Mouse (Mus musculus): ENCODE measurements at regions not wholly inside any gene's neighbourhood (a gene's known extent, or its start where the extent isn't known, plus 50 kb on each side); places are given as distances from the start of the nearest gene placed in this dataset.
A peak's percentile ranks its signal among the peaks of the same experiment; 100 is the strongest.

DNA sequence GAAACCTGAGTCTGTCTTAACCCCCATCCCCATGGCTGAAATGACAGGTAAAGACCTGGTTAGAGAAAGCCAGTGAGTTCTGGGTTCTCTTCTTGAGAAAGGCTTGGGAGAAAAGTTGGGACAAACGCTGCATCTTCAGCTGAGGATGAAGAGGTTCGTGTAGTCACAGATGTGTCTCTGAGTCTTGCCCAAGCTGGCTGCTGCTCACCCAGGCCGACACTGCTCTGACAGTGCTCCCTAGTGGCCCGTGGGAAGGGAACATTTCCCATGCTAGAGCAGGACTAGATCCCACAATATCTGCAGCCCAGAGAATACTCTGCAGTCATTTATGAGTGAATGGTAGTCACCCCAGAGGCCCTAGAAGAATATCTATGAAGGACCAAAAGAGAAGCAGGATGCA lies 165.3 kb downstream of the Cemip2 start:
- peaks cover 0 to 4% of the 10 kb centered on the region in 2 experiments; a peak in 1 of 4 replicates for H3K4me1 ChIP-seq (ENCODE audit: control insufficient read depth in 1 of 2, insufficient read depth in 2 of 2, low read length in 2 of 2)
- no peak for DNase-seq (ENCODE audit: low read depth, low spot score)
- no peak overlapping the region for H3K4me3 ChIP-seq (ENCODE audit: control insufficient read depth in 1 of 2, insufficient read depth in 1 of 2, low read depth in 2 of 2, low read length in 2 of 2)
- H3K36me3 ChIP-seq (ENCODE audit: control insufficient read depth in 1 of 2, insufficient read depth in 2 of 2, low read length in 2 of 2): no peaks in the 10 kb centered on the region
- no peaks in the 10 kb centered on the region for H3K79me2 ChIP-seq (ENCODE audit: control insufficient read depth, insufficient read depth, low read length, poor library complexity)
- H3K9ac ChIP-seq (ENCODE audit: control insufficient read depth, low read depth, low read length, poor library complexity, severe bottlenecking): no peak overlapping the region
- no peaks in the 10 kb centered on the region for H3K27me3 ChIP-seq (ENCODE audit: control insufficient read depth in 1 of 2, insufficient read depth in 2 of 2, low read length in 2 of 2)
- H3K9me3 ChIP-seq (replicated peaks; ENCODE audit: insufficient read depth, low read length): no peaks in the 10 kb centered on the region
- H3K27ac ChIP-seq (ENCODE audit: control insufficient read depth, low read depth, low read length): no peak overlapping the region
- no peak for TF ChIP-seq USF2 (IDR thresholded peaks at IDR 0.05; ENCODE audit: borderline replicate concordance in 1 of 2, insufficient read depth in 1 of 2, low read depth in 1 of 2, low read length in 2 of 2)
- TF ChIP-seq RCOR1 (IDR thresholded peaks at IDR 0.05; ENCODE audit: low read depth, low read length): no peak
- no peak for TF ChIP-seq JUND (IDR thresholded peaks at IDR 0.05; ENCODE audit: low read depth, low read length)
- no peak for TF ChIP-seq ZC3H11A (IDR thresholded peaks at IDR 0.05; ENCODE audit: low read depth, low read length)
- no peak for TF ChIP-seq MAZ (IDR thresholded peaks at IDR 0.05; ENCODE audit: low read depth, low read length)
- TF ChIP-seq MAX (IDR thresholded peaks at IDR 0.05; ENCODE audit: low read length): no peak
- peak; percentile 43 for TF ChIP-seq SMC3 (IDR thresholded peaks at IDR 0.05; ENCODE audit: low read depth, low read length)
- TF ChIP-seq EP300 (IDR thresholded peaks at IDR 0.05; ENCODE audit: low read depth in 1 of 2, low read length in 2 of 2): no peak
- no peak for TF ChIP-seq ZKSCAN1 (IDR thresholded peaks at IDR 0.05; ENCODE audit: low read depth, low read length)
- no peak for TF ChIP-seq POLR2A (IDR thresholded peaks at IDR 0.05; ENCODE audit: control insufficient read depth in 1 of 2, insufficient read depth in 1 of 2, low read depth in 1 of 2, low read length in 2 of 2, poor library complexity in 1 of 2)
- no peak for TF ChIP-seq TAL1 (IDR thresholded peaks at IDR 0.05; ENCODE audit: low read length)
- peak; percentile 29 for TF ChIP-seq RAD21 (IDR thresholded peaks at IDR 0.05; ENCODE audit: low read depth, low read length)
- peak in 2 of 3 experiments; percentile 20 to 33; a peak in 3 of 6 replicates for TF ChIP-seq CTCF (IDR thresholded peaks at IDR 0.05 in 2 of 3, conservative IDR thresholded peaks at IDR 0.05 in 1 of 3; ENCODE audit: control insufficient read depth in 1 of 3, insufficient read depth in 1 of 3, low read depth in 2 of 3, low read length in 3 of 3, poor library complexity in 1 of 3, severe bottlenecking in 1 of 3)

- Histone ChIP-seq H3K27me3 (ENCODE audit: control insufficient read depth in 1 of 2, insufficient read depth in 2 of 2, low read length in 2 of 2) (no peaks in the 10 kb centered on the region), H3K79me2 (ENCODE audit: control insufficient read depth, insufficient read depth, low read length, poor library complexity) (no peaks in the 10 kb centered on the region), H3K4me1 (ENCODE audit: control insufficient read depth in 1 of 2, insufficient read depth in 2 of 2, low read length in 2 of 2) (peaks cover 0 to 4% of the 10 kb centered on the region in 2 experiments; a peak in 1 of 4 replicates), H3K9me3 (replicated peaks; ENCODE audit: insufficient read depth, low read length) (no peaks in the 10 kb centered on the region), H3K36me3 (ENCODE audit: control insufficient read depth in 1 of 2, insufficient read depth in 2 of 2, low read length in 2 of 2) (no peaks in the 10 kb centered on the region), H3K9ac (ENCODE audit: control insufficient read depth, low read depth, low read length, poor library complexity, severe bottlenecking) (no peak overlapping the region), H3K4me3 (ENCODE audit: control insufficient read depth in 1 of 2, insufficient read depth in 1 of 2, low read depth in 2 of 2, low read length in 2 of 2) (no peak overlapping the region), H3K27ac (ENCODE audit: control insufficient read depth, low read depth, low read length) (no peak overlapping the region)
- TF ChIP-seq USF2 (IDR thresholded peaks at IDR 0.05; ENCODE audit: borderline replicate concordance in 1 of 2, insufficient read depth in 1 of 2, low read depth in 1 of 2, low read length in 2 of 2): no peak
- TF ChIP-seq USF1 (IDR thresholded peaks at IDR 0.05; ENCODE audit: low read depth, low read length): peak; percentile 70
- TF ChIP-seq JUND (IDR thresholded peaks at IDR 0.05; ENCODE audit: low read depth, low read length): no peak
- peak; percentile 18 for DNase-seq (ENCODE audit: low read depth, low spot score)
Measured at GRCm38 (mm10) chr19:21946262-21946922, 168.2 kb downstream of the Cemip2 start.

Measured in MEL (cell line).